Mouse (Mus musculus) embryonic facial prominence, embryonic 10.5 days (tissue): ENCODE results near the gene Gpn2. TPM values are rescaled to one million over a fixed set of nuclear protein-coding genes. Genes with fewer than 3 reads are reported as not detected.

Experiments used
- DNase-seq: peaks from one replicate; pipeline ENCODE4 v3.0.0-alpha.2; 2017; ENCODE audit warnings: low spot score
- H3K27ac ChIP-seq: fragments of 300-500 bp; sonication (generic); replicated peaks from 2 replicates; pipeline ENCODE4 v1.5.1; 2016; ENCODE audit warnings: mild to moderate bottlenecking
- H3K27me3 ChIP-seq: fragments of 300-500 bp; sonication (generic); replicated peaks from 2 replicates; pipeline ENCODE4 v1.6.1; 2016; ENCODE audit warnings: low read depth, mild to moderate bottlenecking; ENCODE audit not compliant: poor library complexity, severe bottlenecking
- H3K36me3 ChIP-seq: fragments of 300-500 bp; sonication (generic); replicated peaks from 2 replicates; pipeline ENCODE4 v1.6.1; 2016; ENCODE audit warnings: mild to moderate bottlenecking, moderate library complexity
- H3K4me1 ChIP-seq: fragments of 300-500 bp; sonication (generic); 2 replicates; pipeline ENCODE4 v1.6.1; 2016
- H3K4me3 ChIP-seq: fragments of 300-500 bp; sonication (generic); 2 replicates; pipeline ENCODE4 v1.5.1; 2016; ENCODE audit warnings: mild to moderate bottlenecking, moderate library complexity
- H3K9me3 ChIP-seq: fragments of 300-500 bp; sonication (generic); 2 replicates; pipeline ENCODE4 v1.6.1; 2016; ENCODE audit warnings: mild to moderate bottlenecking
- WGBS: fragments of 180-500 bp; shearing (Covaris S2); methylation state at CpG from one replicate; pipeline ENCODE4 v1.1.7; 2016; 5-methylcytosine and 5-hydroxymethylcytosine counted together
- polyA plus RNA-seq: library from polyadenylated mRNA; unstranded; fragments of >200 nt; fragmentation: Nextera tagmentation; extraction: Ambion mirVana; gene quantifications from 2 replicates; pipeline ENCODE4 v1.2.1, GENCODE M21; 2016

The Gpn2 gene
- polyA plus RNA-seq, 1 experiment from 2014 or later, result 29.4 TPM

- Histone ChIP-seq H3K27me3 (no peaks in the 10 kb centered on the region), H3K4me3 (no peak overlapping the region), H3K27ac (no peak overlapping the region), H3K9me3 (peaks cover 8% of the 10 kb centered on the region; the same call in 1 of the 2 replicates), H3K36me3 (peaks cover 93% of the 10 kb centered on the region), H3K4me1 (peaks cover 3% of the 10 kb centered on the region; the same call in 1 of the 2 replicates)
- DNase-seq, result no peak
- 93% methylated on average over 4 of the region's 4 CpGs for WGBS
Observed at GRCm38 (mm10) chr4:133613867-133614266, 29.7 kb downstream of the Gpn2 start.

DNA sequence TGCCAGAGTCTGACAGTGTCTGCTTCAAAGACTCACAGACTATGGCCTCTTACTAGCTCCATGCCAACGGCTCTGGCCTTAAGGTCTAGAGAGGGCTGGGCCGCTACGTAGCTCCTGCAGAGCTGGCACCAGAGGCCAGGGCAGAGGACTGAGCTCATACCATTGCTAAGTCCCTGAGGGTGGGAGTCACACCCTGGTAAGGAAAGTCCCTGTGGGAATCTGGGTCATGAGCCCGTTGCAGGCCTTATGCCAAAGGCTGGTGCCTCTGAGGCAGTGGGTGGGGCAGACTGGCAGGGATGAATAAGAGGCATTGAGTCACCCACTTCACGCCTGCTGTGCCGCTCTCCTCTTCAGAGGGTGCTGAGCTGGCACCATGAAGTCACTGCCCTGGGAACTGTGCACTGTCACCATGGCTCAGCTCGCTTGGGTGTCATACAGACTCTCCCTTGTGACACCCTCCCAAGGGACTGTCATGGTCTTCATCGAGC, 30.2 kb downstream of the Gpn2 start:
- Histone ChIP-seq H3K4me1 (peaks cover 3% of the 10 kb centered on the region; the same call in 1 of the 2 replicates), H3K36me3 (peaks cover 93% of the 10 kb centered on the region), H3K27ac (no peak overlapping the region), H3K4me3 (no peak overlapping the region), H3K9me3 (peaks cover 8% of the 10 kb centered on the region; the same call in 1 of the 2 replicates), H3K27me3 (no peaks in the 10 kb centered on the region)
- DNase-seq, result no peak
- WGBS, result 94% methylated on average over 8 of the region's 8 CpGs

DNA sequence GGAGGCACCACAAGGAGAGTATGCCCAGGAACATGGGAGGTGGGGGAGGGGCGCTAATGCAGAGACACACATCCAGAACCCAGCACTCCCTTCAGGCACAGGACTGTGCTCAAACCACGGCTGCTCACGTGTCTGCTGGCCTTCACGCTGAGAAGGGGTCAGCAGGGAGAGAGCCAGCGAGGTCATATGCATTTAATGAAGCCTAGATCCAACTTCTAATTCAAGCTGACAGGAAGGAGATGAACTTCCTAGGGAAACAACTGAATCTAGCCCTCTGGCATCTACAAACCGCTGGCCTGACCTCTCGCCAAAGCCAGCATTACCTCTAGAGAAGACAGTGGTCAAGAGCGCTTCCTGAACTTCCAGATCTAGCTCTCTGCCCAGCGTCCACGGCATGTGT, 31.3 kb downstream of the Gpn2 start:
- 75% methylated on average over 10 of the region's 10 CpGs for WGBS
- H3K9me3 ChIP-seq, result peaks cover 8% of the 10 kb centered on the region; the same call in 1 of the 2 replicates
- no peak overlapping the region for H3K4me3 ChIP-seq
- DNase-seq, result no peak
- no peak overlapping the region for H3K27ac ChIP-seq
- no peaks in the 10 kb centered on the region for H3K27me3 ChIP-seq
- H3K36me3 ChIP-seq, result peaks cover 93% of the 10 kb centered on the region
- 0 out of 2 replicates have a peak, but pooled peaks cover 2% of the 10 kb centered on the region for H3K4me1 ChIP-seq

GRCm38 (mm10) chr4:133617936-133618335, 33.8 kb downstream of the Gpn2 start:
- H3K36me3 ChIP-seq, result peaks cover 89% of the 10 kb centered on the region
- H3K9me3 ChIP-seq, result no peaks in the 10 kb centered on the region
- WGBS, result 95% methylated on average over 11 of the region's 11 CpGs
- no peak overlapping the region for H3K4me3 ChIP-seq
- DNase-seq, result no peak
- no peak overlapping the region for H3K27ac ChIP-seq
- H3K27me3 ChIP-seq, result no peaks in the 10 kb centered on the region
- H3K4me1 ChIP-seq, result 0 out of 2 replicates have a peak, but pooled peaks cover 5% of the 10 kb centered on the region

DNA sequence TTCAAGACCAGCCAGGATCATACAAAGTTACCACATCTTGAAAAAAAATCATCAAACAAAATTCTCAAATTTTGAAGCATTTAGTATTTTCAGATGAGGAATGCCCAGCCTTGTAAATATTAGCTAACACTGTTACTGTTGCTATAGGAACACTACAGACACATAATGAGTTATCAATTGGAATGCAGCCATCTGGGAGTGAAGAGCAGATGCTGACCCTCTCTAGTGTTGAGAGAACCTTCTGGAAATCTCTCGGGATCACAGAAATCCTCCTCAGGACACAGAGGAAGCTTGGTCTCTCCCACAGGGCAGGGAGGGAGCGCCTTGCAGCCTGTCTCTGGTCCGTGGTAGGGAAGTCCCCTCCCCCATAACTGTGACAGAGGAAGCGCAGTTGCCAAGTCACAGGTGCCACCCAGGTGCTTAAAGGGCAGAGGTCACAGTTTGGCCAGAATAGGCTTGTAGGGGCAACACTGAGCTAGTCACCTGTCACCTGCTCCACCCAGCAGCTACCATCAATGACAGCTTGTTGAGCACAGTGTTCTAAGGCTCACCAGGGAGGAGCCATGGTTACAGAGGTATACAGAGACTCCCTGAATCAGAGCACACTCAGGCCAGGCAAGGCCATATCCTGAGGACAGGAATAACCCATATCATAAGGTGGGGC, 35.4 kb downstream of the Gpn2 start:
- Histone ChIP-seq H3K36me3 (peaks cover 84% of the 10 kb centered on the region), H3K9me3 (no peaks in the 10 kb centered on the region), H3K27me3 (no peaks in the 10 kb centered on the region), H3K4me3 (no peak overlapping the region), H3K4me1 (0 out of 2 replicates have a peak, but pooled peaks cover 5% of the 10 kb centered on the region), H3K27ac (no peak overlapping the region)
- WGBS, result 75% methylated on average over 4 of the region's 4 CpGs
- DNase-seq, result no peak

DNA sequence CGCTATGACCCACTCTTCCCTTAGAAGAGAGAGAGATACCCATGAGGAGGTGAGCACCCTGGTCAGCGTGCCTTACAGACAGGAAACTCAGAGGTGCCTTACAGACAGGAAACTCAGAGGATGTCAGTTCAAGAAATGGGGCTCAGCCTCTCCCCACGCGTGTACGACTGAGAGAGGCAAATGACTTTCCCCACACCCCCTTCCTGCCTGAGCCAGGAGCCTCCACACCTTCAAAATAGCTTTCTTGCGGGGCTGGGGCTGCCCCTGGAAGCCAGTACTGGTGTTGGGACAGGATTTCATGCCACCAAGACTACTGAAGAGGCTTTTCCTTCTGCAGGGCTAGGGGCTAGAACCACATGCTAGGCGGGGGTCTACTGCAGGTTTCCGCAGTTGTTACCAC, 36.5 kb downstream of the Gpn2 start:
- Histone ChIP-seq H3K27me3 (no peaks in the 10 kb centered on the region), H3K9me3 (no peaks in the 10 kb centered on the region), H3K4me1 (peaks cover 10% of the 10 kb centered on the region), H3K4me3 (no peak overlapping the region), H3K36me3 (peaks cover 84% of the 10 kb centered on the region), H3K27ac (no peak overlapping the region)
- WGBS, result 92% methylated on average over 8 of the region's 8 CpGs
- DNase-seq, result no peak

- no peak for DNase-seq
- 80% methylated on average over 11 of the region's 11 CpGs for WGBS
- H3K4me3 ChIP-seq, result no peak overlapping the region
- peaks cover 21% of the 10 kb centered on the region for H3K4me1 ChIP-seq
- H3K9me3 ChIP-seq, result no peaks in the 10 kb centered on the region
- H3K36me3 ChIP-seq, result peaks cover 85% of the 10 kb centered on the region
- no peaks in the 10 kb centered on the region for H3K27me3 ChIP-seq
- no peak overlapping the region for H3K27ac ChIP-seq
Observed at GRCm38 (mm10) chr4:133622161-133622695, 38.1 kb downstream of the Gpn2 start.

- no peaks in the 10 kb centered on the region for H3K27me3 ChIP-seq
- peaks cover 19% of the 10 kb centered on the region for H3K4me1 ChIP-seq
- no peaks in the 10 kb centered on the region for H3K9me3 ChIP-seq
- 92% methylated on average over 7 of the region's 7 CpGs for WGBS
- H3K36me3 ChIP-seq, result peaks cover 63% of the 10 kb centered on the region
- no peak for DNase-seq
- no peak overlapping the region for H3K27ac ChIP-seq
- H3K4me3 ChIP-seq, result no peak overlapping the region
Observed at GRCm38 (mm10) chr4:133624830-133625229, 40.7 kb downstream of the Gpn2 start.

DNA sequence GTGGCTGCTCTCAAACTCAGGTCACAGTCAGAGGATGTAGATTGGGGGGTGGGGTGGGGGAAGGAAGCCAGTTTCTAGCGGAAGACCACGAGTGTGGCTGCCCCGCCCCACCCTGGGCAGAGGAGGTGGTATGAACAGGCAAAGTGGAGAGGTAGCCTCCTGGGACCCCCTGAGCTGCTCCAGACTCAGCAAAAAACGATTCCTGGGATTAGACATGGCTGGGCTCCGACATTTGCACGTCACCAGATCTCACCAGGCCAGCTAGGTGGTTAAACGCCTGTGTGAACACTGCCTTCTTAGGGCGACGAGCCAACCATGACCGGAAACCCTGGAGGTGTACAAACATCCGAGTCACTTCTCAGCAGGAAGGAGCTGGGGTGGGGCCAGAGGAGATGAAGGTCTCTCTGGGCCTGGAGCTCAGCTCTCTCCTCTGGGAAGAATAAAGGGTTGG, 41.5 kb downstream of the Gpn2 start:
- H3K27me3 ChIP-seq, result no peaks in the 10 kb centered on the region
- H3K27ac ChIP-seq, result peak overlapping the region; percentile 57
- H3K36me3 ChIP-seq, result peaks cover 61% of the 10 kb centered on the region
- H3K4me3 ChIP-seq, result no peak overlapping the region
- no peaks in the 10 kb centered on the region for H3K9me3 ChIP-seq
- peaks cover 24% of the 10 kb centered on the region for H3K4me1 ChIP-seq
- WGBS, result 54% methylated on average over 11 of the region's 11 CpGs
- no peak for DNase-seq

- no peak for DNase-seq
- H3K36me3 ChIP-seq, result peaks cover 59% of the 10 kb centered on the region
- 0 out of 2 replicates have a peak overlapping the region, but pooled peaks have one; percentile 48 for H3K27ac ChIP-seq
- H3K27me3 ChIP-seq, result no peaks in the 10 kb centered on the region
- no peak overlapping the region for H3K4me3 ChIP-seq
- H3K4me1 ChIP-seq, result peaks cover 30% of the 10 kb centered on the region
- WGBS, result 43% methylated on average over 5 of the region's 5 CpGs
- H3K9me3 ChIP-seq, result no peaks in the 10 kb centered on the region
Observed at GRCm38 (mm10) chr4:133626221-133626620, 42.1 kb downstream of the Gpn2 start.

DNA sequence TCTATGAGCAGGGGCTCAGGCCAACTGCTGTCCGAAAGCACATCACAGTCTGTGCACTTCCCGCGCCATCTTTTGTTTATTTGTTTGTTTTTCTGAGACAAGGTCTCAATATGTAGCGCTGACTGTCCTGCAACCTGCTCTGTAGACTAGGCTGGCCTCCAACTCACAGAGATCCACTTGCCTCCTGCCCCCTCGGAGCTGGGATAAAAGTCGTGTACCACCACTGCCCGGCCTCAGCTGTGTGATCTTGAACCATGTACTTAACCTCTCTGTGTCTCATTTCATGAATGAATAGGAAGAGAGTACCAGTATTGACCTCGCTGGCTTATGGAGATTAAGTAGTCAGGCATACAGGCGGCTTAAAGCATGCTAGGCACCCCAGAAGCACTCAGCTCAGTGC, 42.5 kb downstream of the Gpn2 start:
- H3K9me3 ChIP-seq, result no peaks in the 10 kb centered on the region
- no peak overlapping the region for H3K4me3 ChIP-seq
- H3K4me1 ChIP-seq, result peaks cover 34% of the 10 kb centered on the region
- H3K27me3 ChIP-seq, result no peaks in the 10 kb centered on the region
- 88% methylated on average over 9 of the region's 9 CpGs for WGBS
- H3K27ac ChIP-seq, result no peak overlapping the region
- DNase-seq, result no peak
- peaks cover 56% of the 10 kb centered on the region for H3K36me3 ChIP-seq

GRCm38 (mm10) chr4:133627039-133627438, 42.9 kb downstream of the Gpn2 start:
- Histone ChIP-seq H3K27me3 (no peaks in the 10 kb centered on the region), H3K27ac (no peak overlapping the region), H3K9me3 (no peaks in the 10 kb centered on the region), H3K36me3 (peaks cover 52% of the 10 kb centered on the region), H3K4me3 (no peak overlapping the region), H3K4me1 (peaks cover 38% of the 10 kb centered on the region)
- WGBS, result 90% methylated on average over 14 of the region's 14 CpGs
- DNase-seq, result no peak

DNA sequence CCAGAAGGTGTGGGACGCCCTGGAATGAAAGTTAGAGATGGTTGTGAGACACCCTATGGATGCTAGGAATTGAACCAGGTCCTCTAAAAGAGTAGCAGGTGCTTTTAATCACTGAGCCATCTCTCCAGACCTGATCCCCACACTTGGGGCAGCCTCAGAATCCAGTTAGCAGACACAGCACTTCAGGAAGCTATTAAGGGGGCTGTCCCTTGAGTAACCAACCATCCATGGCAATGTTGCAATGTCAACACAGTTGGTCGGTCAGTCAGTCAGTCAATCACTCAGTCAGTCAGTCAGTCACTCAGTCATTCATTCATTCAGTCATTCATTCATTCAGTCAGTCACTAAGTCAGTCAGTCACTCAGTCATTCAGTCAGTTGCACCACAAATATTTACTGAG, 44.4 kb downstream of the Gpn2 start:
- 72% methylated on average over 2 of the region's 2 CpGs for WGBS
- no peaks in the 10 kb centered on the region for H3K9me3 ChIP-seq
- no peak overlapping the region for H3K4me3 ChIP-seq

More for the DNA sequence above, 44.4 kb downstream of the Gpn2 start:
- H3K27me3 ChIP-seq, result no peaks in the 10 kb centered on the region
- peaks cover 46% of the 10 kb centered on the region for H3K36me3 ChIP-seq
- peaks cover 45% of the 10 kb centered on the region for H3K4me1 ChIP-seq
- no peak overlapping the region for H3K27ac ChIP-seq
- DNase-seq, result no peak
